Mouse (Mus musculus) 3T3-L1 (cell line): ENCODE results near the gene Acap2.

Experiments
- DNase-seq: peaks from one replicate; pipeline ENCODE4 v3.0.0-alpha.2; 2015; ENCODE audit warnings: low read depth, low spot score

The Acap2 gene

DNA sequence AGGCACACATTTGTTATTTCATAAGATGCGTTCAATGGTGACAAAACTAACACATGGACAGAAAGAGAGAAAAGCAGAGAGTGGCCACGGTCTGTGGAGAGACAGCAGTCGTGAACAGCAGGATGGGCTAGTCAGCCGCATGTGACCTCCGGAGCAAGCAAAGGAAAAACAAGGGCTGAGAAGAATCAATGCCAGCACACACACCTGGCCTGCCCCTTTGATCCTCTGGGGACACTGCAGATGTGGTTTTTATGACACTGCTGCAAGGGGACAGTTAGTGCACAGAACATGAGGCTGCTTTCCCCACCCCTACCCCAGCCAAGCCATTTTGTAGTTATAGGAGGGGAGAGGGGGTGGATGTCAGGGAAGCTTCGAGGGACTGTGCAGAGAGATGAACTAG is 152.9 kb downstream of the Acap2 start:
- no peak for DNase-seq

DNA sequence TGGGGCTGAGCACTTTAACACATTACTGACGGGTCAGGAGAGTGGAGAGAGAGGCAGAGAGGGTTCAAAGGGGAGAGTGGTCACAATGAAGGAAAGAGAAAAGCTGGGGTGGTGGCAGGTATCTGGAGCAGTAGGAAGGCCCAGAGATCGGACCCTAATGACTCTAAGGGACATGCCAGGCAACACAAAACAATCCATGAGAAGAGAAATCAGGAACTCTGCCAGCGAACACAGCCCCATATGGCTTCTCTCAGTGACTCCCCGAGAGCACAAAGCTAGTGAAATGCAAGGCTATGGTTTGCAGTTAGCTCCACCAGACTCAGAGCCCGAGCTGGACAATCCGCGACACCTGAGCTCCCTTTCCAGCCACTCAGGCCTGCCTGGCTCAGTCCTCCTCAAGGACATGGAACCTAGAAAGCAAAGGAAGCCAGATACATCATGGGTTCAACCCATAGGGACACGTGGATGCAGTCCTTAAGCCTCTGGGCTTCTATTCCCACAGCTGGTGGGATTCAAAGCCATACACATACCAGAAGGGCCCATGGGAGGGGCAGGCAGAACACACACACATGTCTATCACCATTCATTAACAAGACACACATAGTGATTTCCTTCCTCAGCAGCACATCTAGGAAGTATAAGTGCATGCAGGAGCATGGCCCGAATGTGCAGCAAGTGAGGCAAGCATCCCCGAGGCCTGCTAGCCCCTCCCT is 153.7 kb downstream of the Acap2 start:
- DNase-seq: no peak

DNA sequence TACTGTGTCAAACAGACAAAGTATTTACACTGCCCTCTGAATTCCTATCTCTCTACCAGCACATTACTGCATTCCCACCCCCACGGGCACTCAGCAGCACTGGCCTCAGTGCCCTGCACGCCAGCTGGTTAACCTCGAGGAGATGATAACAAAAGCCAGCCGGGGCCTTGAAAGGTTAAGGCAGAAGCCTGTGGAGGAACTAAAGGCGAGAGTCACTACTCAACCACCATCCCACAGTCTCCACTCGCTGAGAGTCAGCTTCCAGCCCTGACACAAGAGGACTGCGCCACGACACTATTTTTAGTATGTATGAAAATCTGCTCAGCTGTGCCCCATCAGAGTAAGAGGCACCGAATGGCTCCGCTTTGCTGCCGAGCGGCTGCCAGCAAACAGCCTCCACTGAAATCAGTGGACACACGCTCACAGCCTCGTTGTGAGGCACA is 154.8 kb downstream of the Acap2 start:
- no peak for DNase-seq

DNA sequence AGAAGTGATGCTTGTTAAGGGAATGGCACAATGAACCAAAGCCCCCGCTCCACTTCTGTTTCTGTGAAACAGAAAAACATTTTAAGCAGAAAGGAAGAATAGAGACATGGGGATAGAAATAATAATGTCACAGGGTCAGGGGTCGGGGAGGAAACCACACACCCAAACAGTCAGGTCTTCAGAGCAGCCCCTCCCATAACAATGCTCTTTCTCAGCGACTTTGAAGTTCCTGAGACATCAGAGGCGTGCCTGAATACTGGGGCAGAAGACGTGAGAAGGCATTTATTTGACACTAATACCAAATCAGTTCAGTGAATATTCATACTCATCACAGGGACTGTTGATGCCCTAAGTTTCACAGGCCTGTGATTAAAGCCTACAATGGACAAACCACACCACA is 155.8 kb downstream of the Acap2 start:
- DNase-seq: no peak

DNA sequence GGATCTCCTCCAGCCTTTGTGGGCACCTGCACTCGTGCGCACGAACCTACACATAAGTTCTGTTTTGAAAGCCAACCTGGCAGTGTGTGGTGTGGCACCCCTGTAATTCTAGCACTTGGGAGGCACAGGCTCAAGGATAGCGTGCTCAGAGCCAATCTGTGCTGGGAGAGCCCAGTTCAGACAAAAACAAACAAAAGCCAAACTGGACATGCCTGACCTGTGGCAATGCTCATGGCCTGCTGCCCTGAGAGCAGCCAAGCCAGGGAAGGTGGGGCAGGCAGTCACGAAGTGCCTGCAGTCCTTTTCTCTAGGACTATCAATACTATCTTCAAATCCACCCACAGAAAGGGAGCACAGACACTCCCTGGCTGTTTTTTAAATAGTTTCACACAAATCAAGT is 157.9 kb downstream of the Acap2 start:
- no peak for DNase-seq
